Mouse (Mus musculus): ENCODE measurements around the gene Tnik. TPM values are rescaled to one million over a fixed set of nuclear protein-coding genes. Genes with fewer than 3 reads are reported as not detected.

Gene Tnik
- polyA plus RNA-seq, 1 experiment from 2014 or later: 106 TPM

DNA sequence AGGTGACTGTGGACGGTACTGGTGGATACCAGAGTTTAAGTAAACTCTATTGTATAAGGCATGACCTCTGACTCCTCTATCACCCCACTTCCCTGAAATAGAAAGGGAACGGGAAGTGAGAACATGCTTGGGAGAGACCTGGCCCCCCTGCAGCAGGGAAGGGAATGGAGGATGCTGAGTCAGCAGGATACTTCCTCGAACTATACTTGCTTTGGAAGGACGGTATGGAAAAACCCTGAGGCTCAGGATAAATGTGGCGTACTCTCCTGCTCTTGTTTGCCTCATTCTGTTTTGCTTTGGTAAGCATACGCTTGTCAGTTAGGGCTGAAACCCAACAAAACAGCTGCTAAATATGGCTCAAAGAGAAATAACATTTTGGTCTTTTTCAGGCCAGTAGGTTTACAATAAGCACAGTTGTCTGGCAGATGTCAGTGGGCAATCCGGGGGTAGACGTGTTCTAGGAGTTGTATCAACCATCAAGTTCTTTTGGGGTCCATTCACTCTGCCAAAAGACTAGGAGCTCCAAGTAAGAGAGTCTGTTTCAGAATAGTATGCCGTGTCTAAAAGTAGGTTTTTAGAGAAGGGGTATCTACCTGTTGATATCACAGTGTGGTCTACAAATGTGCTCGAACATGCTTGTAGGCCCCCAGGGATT lies 87.3 kb downstream of the Tnik start:
- Histone ChIP-seq H3K27me3 (ENCODE audit: control insufficient read depth, insufficient read depth, low read length) (no peaks in the 10 kb centered on the region), H3K4me3 (ENCODE audit: low read depth, low read length) (no peak overlapping the region), H3K4me2 (ENCODE audit: low read depth, low read length) (no peak overlapping the region), H3K36me3 (ENCODE audit: control insufficient read depth, insufficient read depth, low read length) (no peaks in the 10 kb centered on the region), H3K27ac (ENCODE audit: low read depth, low read length) (no peak overlapping the region), H3K4me1 (ENCODE audit: control insufficient read depth, insufficient read depth, low read length) (no peaks in the 10 kb centered on the region), H3K9me3 (ENCODE audit: control insufficient read depth, low read length) (no peaks in the 10 kb centered on the region), H3K9ac (replicated peaks; ENCODE audit: low read depth, low read length) (no peak overlapping the region)
- 84% methylated on average over 10 of the region's 10 CpGs for WGBS
- ATAC-seq (ENCODE audit: low read depth): no peak

DNA sequence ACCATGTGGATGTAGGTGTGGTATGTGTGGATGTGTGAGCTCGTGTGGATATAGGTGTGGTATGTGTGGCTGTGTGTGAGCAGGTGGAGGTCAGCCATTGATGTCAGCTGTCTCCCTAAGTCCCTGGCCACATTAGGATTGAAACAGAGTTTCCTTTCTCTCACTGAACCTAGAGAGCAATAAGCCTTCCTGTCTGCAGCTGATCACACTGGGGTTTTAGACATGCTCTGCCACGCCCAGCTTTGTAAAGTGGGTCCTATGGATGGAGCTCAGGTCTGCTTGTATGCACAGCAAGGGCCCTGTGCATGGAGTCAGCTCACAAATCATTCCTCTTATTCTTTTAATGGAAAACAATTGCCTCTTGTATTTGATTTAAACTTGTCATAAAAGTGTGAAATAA lies 95.4 kb downstream of the Tnik start:
- Histone ChIP-seq H3K9me3 (ENCODE audit: control insufficient read depth, low read length) (no peaks in the 10 kb centered on the region), H3K4me3 (ENCODE audit: low read depth, low read length) (no peak overlapping the region), H3K4me1 (ENCODE audit: control insufficient read depth, insufficient read depth, low read length) (no peaks in the 10 kb centered on the region), H3K27me3 (ENCODE audit: control insufficient read depth, insufficient read depth, low read length) (no peaks in the 10 kb centered on the region), H3K36me3 (ENCODE audit: control insufficient read depth, insufficient read depth, low read length) (no peaks in the 10 kb centered on the region), H3K27ac (ENCODE audit: low read depth, low read length) (no peak overlapping the region), H3K9ac (replicated peaks; ENCODE audit: low read depth, low read length) (no peak overlapping the region), H3K4me2 (ENCODE audit: low read depth, low read length) (no peak overlapping the region)
- no peak for ATAC-seq (ENCODE audit: low read depth)
- WGBS: 79% methylated on average over 2 of the region's 2 CpGs

DNA sequence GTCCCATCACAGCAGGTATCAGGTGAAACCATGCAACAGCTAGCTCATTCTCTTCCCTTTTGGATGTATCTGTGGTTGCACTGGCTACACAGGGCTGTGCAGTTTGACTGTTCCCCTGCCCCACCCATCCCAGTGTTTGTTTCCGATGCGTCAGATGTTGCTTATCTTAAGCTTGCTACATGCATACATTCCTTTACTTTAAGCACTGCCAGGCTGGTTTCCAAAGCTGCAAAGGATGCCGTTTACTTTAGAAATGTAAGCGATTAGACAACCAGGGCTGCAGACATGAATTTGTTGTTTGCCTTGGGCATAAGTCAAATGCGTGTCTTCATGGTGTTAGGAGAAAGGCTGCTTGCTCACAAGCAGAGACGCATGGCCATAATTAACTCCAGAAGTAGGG lies 96.1 kb downstream of the Tnik start:
- Histone ChIP-seq H3K9ac (replicated peaks; ENCODE audit: low read depth, low read length) (no peak overlapping the region), H3K4me3 (ENCODE audit: low read depth, low read length) (no peak overlapping the region), H3K4me1 (ENCODE audit: control insufficient read depth, insufficient read depth, low read length) (no peaks in the 10 kb centered on the region), H3K36me3 (ENCODE audit: control insufficient read depth, insufficient read depth, low read length) (no peaks in the 10 kb centered on the region), H3K9me3 (ENCODE audit: control insufficient read depth, low read length) (no peaks in the 10 kb centered on the region), H3K4me2 (ENCODE audit: low read depth, low read length) (no peak overlapping the region), H3K27ac (ENCODE audit: low read depth, low read length) (no peak overlapping the region), H3K27me3 (ENCODE audit: control insufficient read depth, insufficient read depth, low read length) (no peaks in the 10 kb centered on the region)
- WGBS: 76% methylated on average over 6 of the region's 6 CpGs
- ATAC-seq (ENCODE audit: low read depth): no peak

DNA sequence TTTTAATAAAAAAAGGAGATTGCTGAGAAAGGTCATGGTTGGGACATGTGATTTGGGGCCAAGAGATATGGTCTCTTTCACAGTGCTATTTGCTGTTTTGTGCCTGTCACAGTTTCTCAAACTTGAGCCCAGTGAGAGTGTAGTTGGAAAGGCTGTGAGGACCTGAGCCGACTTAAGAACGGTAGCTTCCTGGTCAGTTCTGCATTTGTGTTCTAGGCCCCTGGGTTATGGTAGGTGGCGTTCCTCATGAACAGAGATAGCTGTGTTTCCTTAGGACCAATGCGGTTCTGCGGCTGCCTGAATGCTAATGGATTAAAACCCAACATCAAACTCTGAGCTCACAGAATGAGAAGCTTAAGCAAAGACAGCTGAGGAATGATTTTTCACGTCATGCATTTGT lies 98.0 kb downstream of the Tnik start:
- no peaks in the 10 kb centered on the region for H3K9me3 ChIP-seq (ENCODE audit: control insufficient read depth, low read length)
- ATAC-seq (ENCODE audit: low read depth): no peak

DNA sequence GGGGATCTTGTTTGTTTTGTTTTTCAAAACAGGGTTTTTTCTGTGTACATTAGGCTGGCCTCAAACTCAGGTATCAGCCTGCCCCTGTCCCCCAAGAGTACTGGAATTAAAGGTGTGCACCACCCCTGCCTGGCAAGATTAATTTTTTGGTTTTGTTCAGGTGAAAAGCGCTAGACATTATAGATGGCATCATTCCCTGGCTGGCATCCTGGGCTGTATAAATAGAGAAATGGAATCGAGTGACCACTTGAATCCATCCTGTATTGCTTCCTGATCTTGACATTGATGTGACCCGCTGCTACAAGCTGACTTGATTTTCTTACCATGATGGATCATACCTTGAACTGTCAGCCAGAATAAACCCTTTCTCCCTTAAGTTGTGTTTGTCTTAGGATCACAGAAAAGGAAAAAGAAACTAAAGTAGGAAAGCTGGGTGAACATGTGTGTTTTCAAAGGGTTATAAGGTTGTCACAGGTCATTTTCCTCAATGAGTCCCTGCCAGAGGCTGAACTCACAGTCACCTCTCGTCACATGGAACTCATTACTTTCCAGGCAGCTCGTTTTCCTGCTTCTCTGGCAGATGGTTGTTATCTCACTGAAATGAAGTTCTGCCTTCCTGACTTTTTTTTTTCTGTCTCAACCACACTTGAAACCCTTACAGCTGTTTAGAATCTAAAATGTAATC lies 100.6 kb downstream of the Tnik start:
- no peaks in the 10 kb centered on the region for H3K4me1 ChIP-seq (ENCODE audit: control insufficient read depth, insufficient read depth, low read length)
- no peak overlapping the region for H3K9ac ChIP-seq (replicated peaks; ENCODE audit: low read depth, low read length)
- ATAC-seq (ENCODE audit: low read depth): no peak
- no peak overlapping the region for H3K4me2 ChIP-seq (ENCODE audit: low read depth, low read length)
- WGBS: 74% methylated on average over 5 of the region's 5 CpGs
- no peaks in the 10 kb centered on the region for H3K27me3 ChIP-seq (ENCODE audit: control insufficient read depth, insufficient read depth, low read length)
- no peaks in the 10 kb centered on the region for H3K36me3 ChIP-seq (ENCODE audit: control insufficient read depth, insufficient read depth, low read length)
- H3K4me3 ChIP-seq (ENCODE audit: low read depth, low read length): no peak overlapping the region
- no peak overlapping the region for H3K27ac ChIP-seq (ENCODE audit: low read depth, low read length)
- no peaks in the 10 kb centered on the region for H3K9me3 ChIP-seq (ENCODE audit: control insufficient read depth, low read length)

More for the DNA sequence above, 98.0 kb downstream of the Tnik start:
- H3K27ac ChIP-seq (ENCODE audit: low read depth, low read length): no peak overlapping the region
- no peak overlapping the region for H3K9ac ChIP-seq (replicated peaks; ENCODE audit: low read depth, low read length)
- H3K27me3 ChIP-seq (ENCODE audit: control insufficient read depth, insufficient read depth, low read length): no peaks in the 10 kb centered on the region
- H3K4me3 ChIP-seq (ENCODE audit: low read depth, low read length): no peak overlapping the region
- WGBS: 88% methylated on average over 6 of the region's 6 CpGs
- no peaks in the 10 kb centered on the region for H3K4me1 ChIP-seq (ENCODE audit: control insufficient read depth, insufficient read depth, low read length)
- no peaks in the 10 kb centered on the region for H3K36me3 ChIP-seq (ENCODE audit: control insufficient read depth, insufficient read depth, low read length)
- H3K4me2 ChIP-seq (ENCODE audit: low read depth, low read length): no peak overlapping the region

DNA sequence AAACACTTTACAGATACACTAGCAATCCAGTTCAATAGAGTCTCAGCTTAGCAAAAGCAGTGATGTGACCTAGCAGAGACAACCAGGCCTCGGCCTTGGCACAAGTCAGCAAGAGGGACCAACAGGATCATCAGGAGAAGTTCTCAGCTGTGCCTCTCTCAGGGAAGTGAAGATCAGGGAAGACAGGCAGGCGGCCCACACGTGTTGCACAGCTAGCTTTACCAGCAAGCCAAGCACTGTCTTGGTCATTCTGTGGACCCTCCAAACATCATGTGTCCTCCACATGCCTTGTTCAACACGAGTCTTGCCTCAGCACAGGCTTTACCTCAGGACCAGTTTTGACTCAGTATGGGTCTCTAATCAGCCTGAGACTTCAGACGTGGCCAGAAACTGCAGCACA lies 105.7 kb downstream of the Tnik start:
- Histone ChIP-seq H3K36me3 (ENCODE audit: control insufficient read depth, insufficient read depth, low read length) (no peaks in the 10 kb centered on the region), H3K4me1 (ENCODE audit: control insufficient read depth, insufficient read depth, low read length) (no peaks in the 10 kb centered on the region), H3K4me2 (ENCODE audit: low read depth, low read length) (no peak overlapping the region), H3K27ac (ENCODE audit: low read depth, low read length) (no peak overlapping the region), H3K9me3 (ENCODE audit: control insufficient read depth, low read length) (no peaks in the 10 kb centered on the region), H3K27me3 (ENCODE audit: control insufficient read depth, insufficient read depth, low read length) (no peaks in the 10 kb centered on the region), H3K9ac (replicated peaks; ENCODE audit: low read depth, low read length) (no peak overlapping the region), H3K4me3 (ENCODE audit: low read depth, low read length) (no peak overlapping the region)
- 83% methylated on average over 5 of the region's 5 CpGs for WGBS
- ATAC-seq (ENCODE audit: low read depth): no peak

DNA sequence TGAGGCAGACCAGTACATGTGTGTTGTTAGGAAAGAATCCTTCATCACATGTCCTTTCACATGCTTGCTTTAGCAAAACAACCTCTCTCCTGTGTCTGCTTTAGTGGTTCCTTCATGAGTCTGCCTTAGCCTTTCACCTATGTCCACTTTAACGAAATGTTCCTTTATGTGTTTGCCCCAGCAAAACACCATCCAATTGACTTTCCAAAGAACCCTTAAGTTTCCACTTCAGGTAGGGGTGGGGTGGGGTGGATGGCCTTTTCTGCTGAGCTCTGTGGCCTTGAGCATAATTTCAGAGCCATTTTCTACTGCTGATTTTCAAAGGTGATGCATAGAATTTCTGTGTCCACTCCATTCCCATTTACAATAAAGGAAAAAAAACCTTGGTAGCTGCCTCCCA lies 106.3 kb downstream of the Tnik start:
- no peaks in the 10 kb centered on the region for H3K9me3 ChIP-seq (ENCODE audit: control insufficient read depth, low read length)
- no peak for ATAC-seq (ENCODE audit: low read depth)
- H3K27ac ChIP-seq (ENCODE audit: low read depth, low read length): no peak overlapping the region
- H3K4me3 ChIP-seq (ENCODE audit: low read depth, low read length): no peak overlapping the region
- no peaks in the 10 kb centered on the region for H3K4me1 ChIP-seq (ENCODE audit: control insufficient read depth, insufficient read depth, low read length)
- H3K9ac ChIP-seq (replicated peaks; ENCODE audit: low read depth, low read length): no peak overlapping the region
- no peak overlapping the region for H3K4me2 ChIP-seq (ENCODE audit: low read depth, low read length)
- 82% methylated on average over 1 of the region's 1 CpGs for WGBS
- no peaks in the 10 kb centered on the region for H3K36me3 ChIP-seq (ENCODE audit: control insufficient read depth, insufficient read depth, low read length)
- no peaks in the 10 kb centered on the region for H3K27me3 ChIP-seq (ENCODE audit: control insufficient read depth, insufficient read depth, low read length)

DNA sequence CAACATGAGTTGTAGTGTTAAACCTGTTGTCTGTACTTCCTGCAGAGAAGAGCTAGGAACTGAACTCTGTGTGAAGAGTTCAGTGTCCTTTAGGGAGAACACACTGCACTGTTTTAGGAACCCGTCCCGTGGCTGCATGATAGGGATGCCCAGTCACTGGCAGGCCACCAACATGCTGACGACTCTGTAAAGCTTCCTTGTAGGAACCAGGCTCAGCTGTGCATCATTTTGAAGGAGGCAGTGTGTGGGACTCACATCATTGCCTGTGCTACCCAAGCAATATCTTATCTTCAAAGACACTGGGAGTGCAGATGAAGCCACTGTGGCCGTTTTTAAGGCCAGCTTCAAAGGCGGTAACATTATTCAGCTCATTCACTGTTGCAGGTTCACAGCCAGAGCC lies 106.7 kb downstream of the Tnik start:
- H3K4me2 ChIP-seq (ENCODE audit: low read depth, low read length): no peak overlapping the region
- no peak for ATAC-seq (ENCODE audit: low read depth)
- H3K27ac ChIP-seq (ENCODE audit: low read depth, low read length): no peak overlapping the region
- no peaks in the 10 kb centered on the region for H3K36me3 ChIP-seq (ENCODE audit: control insufficient read depth, insufficient read depth, low read length)
- WGBS: 79% methylated on average over 5 of the region's 5 CpGs
- no peaks in the 10 kb centered on the region for H3K27me3 ChIP-seq (ENCODE audit: control insufficient read depth, insufficient read depth, low read length)
- H3K4me3 ChIP-seq (ENCODE audit: low read depth, low read length): no peak overlapping the region
- H3K9ac ChIP-seq (replicated peaks; ENCODE audit: low read depth, low read length): no peak overlapping the region
- H3K4me1 ChIP-seq (ENCODE audit: control insufficient read depth, insufficient read depth, low read length): no peaks in the 10 kb centered on the region
- H3K9me3 ChIP-seq (ENCODE audit: control insufficient read depth, low read length): no peaks in the 10 kb centered on the region

DNA sequence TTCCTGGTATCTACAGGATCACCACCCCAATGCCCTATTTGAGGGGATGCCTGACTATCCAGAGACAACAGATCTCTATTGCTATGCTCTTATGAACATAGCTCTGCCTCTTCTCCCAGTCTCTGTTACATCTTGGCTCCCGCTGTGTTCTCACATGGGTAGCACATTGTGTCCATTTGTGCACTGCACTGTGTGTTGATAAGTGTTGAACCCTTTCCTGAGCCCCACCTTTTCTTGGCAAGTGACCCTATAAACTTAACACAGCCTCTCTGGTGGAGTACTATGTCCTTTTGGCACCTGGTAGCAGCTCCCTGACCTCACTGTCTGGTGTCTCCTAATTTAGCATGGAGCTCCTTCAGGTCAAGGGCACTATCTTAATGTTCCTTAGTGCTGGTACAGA lies 108.6 kb downstream of the Tnik start:
- Histone ChIP-seq H3K27ac (ENCODE audit: low read depth, low read length) (no peak overlapping the region), H3K9me3 (ENCODE audit: control insufficient read depth, low read length) (no peaks in the 10 kb centered on the region), H3K36me3 (ENCODE audit: control insufficient read depth, insufficient read depth, low read length) (no peaks in the 10 kb centered on the region), H3K4me3 (ENCODE audit: low read depth, low read length) (no peak overlapping the region), H3K4me2 (ENCODE audit: low read depth, low read length) (no peak overlapping the region), H3K9ac (replicated peaks; ENCODE audit: low read depth, low read length) (no peak overlapping the region), H3K27me3 (ENCODE audit: control insufficient read depth, insufficient read depth, low read length) (no peaks in the 10 kb centered on the region), H3K4me1 (ENCODE audit: control insufficient read depth, insufficient read depth, low read length) (no peaks in the 10 kb centered on the region)
- no peak for ATAC-seq (ENCODE audit: low read depth)
- WGBS: 93% methylated on average over 1 of the region's 1 CpGs
